Mouse (Mus musculus): ENCODE results near the gene Mical2.

DNA sequence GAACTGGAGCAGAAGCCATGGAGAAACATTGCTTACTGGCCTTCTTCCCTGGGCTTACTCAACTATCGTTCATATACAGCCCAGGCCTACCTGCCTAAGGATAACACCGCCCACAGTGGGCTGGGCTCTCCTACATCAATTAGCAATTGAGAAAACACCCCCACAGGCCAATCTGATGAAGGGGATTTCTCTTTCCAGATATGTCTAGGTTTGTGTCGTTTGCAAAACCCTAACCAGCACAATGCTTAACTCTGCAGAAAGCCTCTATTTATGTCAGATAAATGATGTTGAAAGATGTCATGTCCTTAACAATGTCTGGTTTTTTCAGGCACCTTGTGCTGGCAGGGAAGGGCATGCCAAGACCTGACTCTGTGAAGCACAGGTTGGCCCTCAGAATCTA lies 144.3 kb downstream of the Mical2 start:
- no peak for TF ChIP-seq CTCF (conservative IDR thresholded peaks at IDR 0.05; ENCODE audit: low read length)
- TF ChIP-seq POU5F1 (IDR thresholded peaks at IDR 0.05; ENCODE audit: borderline replicate concordance, low read length), result no peak
- TF ChIP-seq NANOG (IDR thresholded peaks at IDR 0.05; ENCODE audit: borderline replicate concordance, low read length), result no peak

Measured in E14TG2a.4 (cell line).